Mouse (Mus musculus) telencephalon, adult 2 months (tissue): Measurements from ENCODE around the gene Srebf2.

Source experiments
- DNase-seq: peaks from one replicate; pipeline ENCODE4 v3.0.0-alpha.2; 2011; ENCODE audit warnings: low read depth, low spot score

The Srebf2 gene

DNA sequence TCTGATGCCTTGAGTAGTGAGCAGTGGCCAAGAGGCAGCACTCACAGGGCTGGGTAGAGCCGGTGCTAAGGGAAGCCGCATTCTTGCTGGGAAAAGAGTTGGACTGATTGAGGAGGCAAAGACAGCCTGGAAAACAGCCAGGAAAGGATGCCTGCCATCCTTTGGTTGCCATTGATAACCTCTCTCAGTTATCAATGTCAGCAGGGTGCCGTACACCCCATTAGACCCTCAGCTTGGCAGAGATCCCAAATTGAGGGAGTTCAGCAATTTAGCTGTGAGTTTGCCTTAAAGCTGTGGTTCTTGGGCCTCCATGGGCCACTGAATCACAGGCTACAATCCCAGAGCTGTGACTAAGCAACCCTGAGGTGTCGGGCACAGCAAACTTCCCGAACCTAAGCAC, 34.1 kb downstream of the Srebf2 start:
- no peak for DNase-seq

- no peak for DNase-seq
Measured at GRCm38 (mm10) chr15:82182311-82182710, 35.3 kb downstream of the Srebf2 start.

DNA sequence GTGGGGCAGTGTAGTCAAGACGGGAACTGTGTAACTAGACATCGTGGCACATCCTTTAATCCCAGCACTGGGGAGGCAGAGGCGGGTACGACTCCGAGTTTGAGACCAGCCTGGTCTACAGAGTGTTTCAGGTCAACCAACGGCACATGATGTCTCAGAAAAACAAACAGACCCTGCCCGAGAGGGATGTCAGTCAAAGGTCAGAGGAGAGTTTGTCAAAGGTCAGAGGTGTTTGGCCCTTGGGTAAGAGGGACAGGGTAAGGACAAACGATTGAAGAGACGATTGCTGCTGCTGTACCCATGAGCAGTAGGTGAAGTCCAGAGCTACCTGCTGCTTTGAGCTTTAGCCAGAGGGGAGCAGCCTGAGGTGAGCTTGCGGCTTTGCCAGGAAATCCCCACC, 36.6 kb downstream of the Srebf2 start:
- no peak for DNase-seq

DNA sequence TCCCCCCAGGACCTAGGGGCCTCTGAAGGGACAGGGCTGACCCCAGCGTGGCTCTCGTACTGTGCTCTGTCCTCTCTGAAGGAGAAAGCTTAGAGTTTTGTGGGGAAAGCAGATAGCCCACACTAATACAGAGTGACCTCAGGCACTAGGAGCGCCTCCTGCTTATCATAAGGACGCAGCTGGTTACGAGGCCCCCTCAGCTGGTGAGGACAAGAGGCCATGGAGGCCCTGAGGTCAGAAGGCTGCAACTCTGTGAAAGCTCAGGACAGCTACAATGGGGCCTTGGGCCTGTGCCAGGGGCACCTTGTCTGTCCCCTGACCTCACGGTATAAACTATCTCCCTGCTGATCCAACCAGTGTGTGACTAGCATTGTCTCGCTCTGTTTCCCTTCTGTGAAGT, 37.2 kb downstream of the Srebf2 start:
- no peak for DNase-seq

- DNase-seq: no peak
Measured at GRCm38 (mm10) chr15:82184656-82185055, 37.7 kb downstream of the Srebf2 start.

GRCm38 (mm10) chr15:82185062-82185783, 38.2 kb downstream of the Srebf2 start:
- no peak for DNase-seq

DNA sequence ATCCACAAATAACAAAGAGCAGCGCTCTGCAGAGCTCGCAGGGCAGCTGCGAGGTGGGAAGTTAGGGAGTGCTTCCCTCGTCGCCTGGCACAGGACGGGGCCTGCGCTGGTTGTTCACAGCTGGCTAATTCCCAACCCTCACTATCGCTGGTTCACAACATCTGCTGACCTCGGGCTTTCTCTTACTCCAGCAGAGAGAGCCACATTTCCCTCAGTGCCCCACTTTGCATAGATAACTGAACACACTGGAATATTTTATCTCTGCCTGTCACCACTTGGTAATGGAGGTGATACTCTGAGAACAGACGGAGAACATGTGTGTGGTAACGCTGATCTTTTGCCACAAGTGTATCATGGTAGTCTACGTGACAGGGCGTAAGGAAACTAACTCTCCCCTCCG, 39.1 kb downstream of the Srebf2 start:
- DNase-seq: no peak

DNA sequence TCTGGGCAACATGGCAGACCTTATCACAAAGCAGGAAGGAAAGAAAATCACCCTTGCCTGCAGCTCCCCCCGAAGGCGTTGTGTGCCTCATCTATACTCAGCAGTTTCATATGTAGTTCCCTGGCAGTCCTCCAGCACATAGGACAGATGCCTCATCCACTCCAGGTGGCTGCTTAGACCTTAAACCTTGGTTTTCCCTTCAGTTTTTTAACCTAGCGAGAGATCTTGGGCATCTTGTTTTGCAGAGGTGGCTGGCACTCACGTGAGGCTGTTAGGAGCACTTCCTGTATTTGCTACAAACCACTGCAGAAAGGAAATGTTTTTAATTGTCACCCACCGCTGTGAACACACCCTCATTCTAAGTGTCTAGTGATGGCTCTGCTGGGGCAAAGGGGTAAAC, 40.0 kb downstream of the Srebf2 start:
- no peak for DNase-seq

DNA sequence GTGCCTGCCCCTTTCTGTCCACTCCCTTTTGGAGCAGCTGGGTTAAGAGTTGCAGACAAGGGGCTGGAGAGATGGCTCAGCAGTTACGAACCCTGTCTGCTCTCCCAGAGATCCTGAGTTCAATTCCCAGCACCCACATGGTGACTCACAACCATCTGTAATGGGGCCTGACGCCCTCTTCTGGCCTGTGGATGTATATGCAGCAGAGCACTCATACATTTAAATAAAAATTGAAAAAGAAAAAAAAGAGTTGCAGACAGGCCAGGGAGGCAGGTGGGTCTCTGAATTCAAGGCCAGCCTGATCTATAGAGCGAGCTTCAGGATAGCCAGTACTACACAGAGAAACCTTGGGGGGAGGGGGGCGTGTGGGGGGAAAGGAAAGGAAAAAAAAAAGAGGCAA, 40.4 kb downstream of the Srebf2 start:
- no peak for DNase-seq

DNA sequence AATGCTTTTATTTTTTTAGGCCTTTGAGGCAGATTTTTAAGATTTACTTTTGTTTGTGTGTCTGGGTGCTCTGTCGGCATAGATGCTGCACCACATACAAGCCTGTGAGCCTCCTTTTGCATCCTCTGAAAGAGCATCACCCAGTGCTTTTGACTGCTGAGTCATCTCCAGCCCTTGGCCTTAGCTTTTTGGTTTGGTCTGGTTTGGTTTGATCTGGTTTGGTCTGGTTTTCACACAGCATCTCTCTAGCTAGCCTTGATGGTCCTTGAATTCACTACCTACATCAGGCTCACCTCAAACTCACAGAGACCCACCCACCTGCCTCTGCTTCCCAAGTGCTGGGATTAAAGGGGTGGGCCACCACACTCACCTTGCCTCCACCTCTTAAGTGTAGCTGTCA, 40.9 kb downstream of the Srebf2 start:
- DNase-seq: no peak

DNA sequence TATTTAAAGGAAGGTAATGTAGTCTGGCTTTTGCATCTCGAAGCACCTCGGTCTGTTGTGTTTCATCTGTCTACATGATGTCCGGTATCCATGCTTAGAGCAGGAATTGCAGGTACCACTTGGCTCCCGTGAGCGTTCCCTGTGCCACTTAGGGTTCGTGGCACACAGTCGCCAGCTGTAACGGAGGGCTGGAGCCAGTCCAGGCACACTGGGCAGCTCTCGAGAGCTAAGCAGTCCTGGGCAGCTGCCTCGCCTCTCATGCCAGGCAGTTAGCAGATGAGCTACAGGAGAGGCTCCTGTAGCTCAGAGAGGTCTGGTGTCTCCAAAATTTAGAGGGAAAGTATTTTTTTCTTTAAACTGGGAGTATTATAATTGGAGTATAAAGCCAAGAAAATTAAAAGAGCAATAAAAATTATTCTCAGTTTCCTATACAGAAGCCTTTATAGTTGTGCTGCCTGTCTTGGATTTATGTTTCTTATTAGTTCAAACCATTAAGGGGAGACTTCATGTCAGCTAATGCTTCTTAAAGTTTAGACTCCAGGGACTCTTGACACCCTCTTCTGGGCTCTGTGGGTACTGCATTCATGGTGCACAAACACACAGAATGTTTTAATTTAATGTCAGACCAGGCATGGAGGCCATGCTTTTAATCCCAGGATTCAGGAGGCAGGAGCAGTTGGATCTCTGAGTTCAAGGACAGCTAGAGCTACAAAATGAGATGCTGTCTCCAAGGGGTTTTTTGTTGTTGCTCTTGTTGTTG, 41.7 kb downstream of the Srebf2 start:
- no peak for DNase-seq

GRCm38 (mm10) chr15:82192617-82193016, 45.6 kb downstream of the Srebf2 start:
- no peak for DNase-seq

GRCm38 (mm10) chr15:82196300-82196699, 49.3 kb downstream of the Srebf2 start:
- DNase-seq: no peak

- no peak for DNase-seq
Measured at GRCm38 (mm10) chr15:82197246-82197750, 50.3 kb downstream of the Srebf2 start.

DNA sequence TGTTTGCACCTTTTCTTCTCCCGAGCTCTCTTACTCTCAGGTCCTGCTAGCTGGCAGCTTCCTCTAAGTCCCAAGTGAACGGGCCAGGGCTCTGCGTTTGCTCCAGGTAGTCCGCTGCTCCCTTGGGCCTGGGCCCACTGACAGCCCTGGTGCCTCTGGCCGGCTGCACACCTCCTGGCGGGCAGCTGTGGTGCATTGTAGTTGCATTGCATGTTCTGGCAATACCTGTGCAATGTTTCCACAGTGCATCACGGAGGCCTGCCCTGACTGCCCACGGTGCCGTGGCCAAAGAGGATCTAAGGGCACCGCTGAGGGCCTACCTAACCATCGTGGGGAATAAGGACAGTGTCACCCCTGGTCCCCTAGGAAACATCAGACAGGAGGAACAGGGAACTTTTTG, 51.0 kb downstream of the Srebf2 start:
- no peak for DNase-seq

GRCm38 (mm10) chr15:82198342-82198741, 51.4 kb downstream of the Srebf2 start:
- no peak for DNase-seq

GRCm38 (mm10) chr15:82199546-82199945, 52.6 kb downstream of the Srebf2 start:
- DNase-seq: no peak

DNA sequence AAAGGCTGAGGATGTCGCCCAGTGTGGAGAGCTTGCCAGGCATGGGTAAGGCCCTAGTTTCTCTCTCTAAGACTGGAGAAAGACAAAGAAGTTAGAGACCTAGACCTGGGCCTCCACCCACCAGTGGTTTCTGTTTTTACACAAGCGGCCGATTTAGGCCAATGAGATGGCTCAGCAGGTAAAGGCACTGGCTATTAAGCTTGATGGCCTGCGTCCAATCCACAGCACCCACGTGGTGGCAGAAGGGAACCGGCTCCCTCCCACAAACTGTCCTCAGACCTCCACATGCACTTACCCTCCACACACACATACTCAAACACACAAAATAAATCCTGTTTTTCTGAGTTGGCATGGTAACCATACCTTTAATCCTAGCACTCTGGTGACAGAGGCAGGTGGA, 55.1 kb downstream of the Srebf2 start:
- no peak for DNase-seq

DNA sequence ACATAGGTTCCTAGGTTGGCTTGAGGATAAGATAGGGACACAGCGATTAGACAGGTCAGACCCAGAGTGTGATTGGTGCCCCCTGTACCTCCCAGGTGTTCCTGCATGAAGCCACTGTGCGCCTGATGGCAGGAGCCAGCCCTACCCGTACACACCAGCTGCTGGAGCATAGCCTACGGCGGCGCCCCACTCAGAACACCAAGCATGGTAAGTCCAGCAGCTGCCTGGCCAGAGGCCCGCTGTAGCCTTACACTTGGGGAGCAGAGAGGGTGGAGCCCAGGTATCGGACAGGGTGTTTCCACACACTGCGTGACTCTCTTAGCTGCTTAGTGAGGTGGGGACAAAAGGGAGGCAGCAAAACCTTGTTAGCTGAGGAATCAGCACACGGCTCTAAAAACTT, 56.1 kb downstream of the Srebf2 start:
- no peak for DNase-seq

- no peak for DNase-seq
Measured at GRCm38 (mm10) chr15:82203611-82204351, 56.8 kb downstream of the Srebf2 start.

GRCm38 (mm10) chr15:82204680-82205371, 57.8 kb downstream of the Srebf2 start:
- DNase-seq: no peak
